Mouse (Mus musculus) stomach, postnatal 0 days (tissue): ENCODE results near the gene Nrxn3.

Source experiments
- CTCF ChIP-seq: IDR thresholded peaks from 2 replicates; pipeline ENCODE4 v1.5.1; 2016; ENCODE audit warnings: antibody characterized with exemption, low read depth, mild to moderate bottlenecking, moderate library complexity
- EP300 ChIP-seq: optimal IDR thresholded peaks from 2 replicates; pipeline ENCODE3; 2016; ENCODE audit warnings: antibody characterized with exemption

DNA sequence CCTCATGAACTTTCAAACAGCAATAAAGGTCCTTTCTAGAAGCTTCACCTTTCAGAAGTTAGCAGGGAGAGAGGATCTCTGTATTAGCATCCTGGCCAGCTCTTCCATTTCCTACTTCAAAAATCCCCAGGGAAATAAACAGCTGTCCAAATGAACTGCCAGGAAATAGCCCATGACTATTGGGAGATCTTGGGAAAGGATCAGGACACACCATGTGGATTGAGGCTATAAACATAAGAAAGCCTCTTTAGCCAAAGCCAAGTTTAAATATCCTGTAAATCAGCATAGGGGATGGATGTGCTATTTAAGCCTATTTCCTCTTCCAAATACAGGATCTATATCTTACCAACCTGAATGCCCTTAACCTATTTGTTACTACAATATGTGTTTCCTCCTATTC is 1230.6 kb downstream of the Nrxn3 start:
- no peak for TF ChIP-seq CTCF
- no peak for TF ChIP-seq EP300
